Mouse (Mus musculus) urinary bladder, postnatal 4 days (tissue): ENCODE measurements at regions not wholly inside any gene's neighbourhood (a gene's known extent, or its start where the extent isn't known, plus 50 kb on each side); places are given as distances from the start of the nearest gene placed in this dataset.
"Not testable (repeated sequence)": the region's sequence is repeated elsewhere in the genome, so short reads cannot be mapped to it uniquely, and the experiment has no call there.

ENCODE experiments used
- DNase-seq, 2 experiments: peaks; one replicate each; pipeline ENCODE4 v3.0.0; 2021 to 2022; ENCODE audit warnings: low spot score in 2 of 2

DNA sequence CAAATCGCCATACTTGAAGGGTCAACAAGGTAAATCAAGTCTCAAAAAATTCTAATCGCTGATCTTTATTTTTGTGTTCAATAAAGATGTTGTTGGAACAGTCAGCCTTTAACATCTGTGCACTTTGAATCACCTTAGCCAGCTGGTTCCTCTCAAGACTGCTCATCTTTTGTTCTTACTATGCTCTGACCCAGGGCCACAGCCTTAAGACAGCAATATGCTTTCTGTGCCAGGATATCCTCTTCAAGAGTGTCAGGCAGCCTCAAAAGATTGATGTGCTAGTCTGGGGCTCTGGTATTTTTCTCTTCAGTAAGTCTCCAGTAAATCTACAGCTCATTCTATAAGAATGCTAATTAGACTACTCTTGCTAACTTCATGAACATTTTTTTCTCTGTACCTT, 199.9 kb downstream of the Dph6 start:
- no peak for DNase-seq

DNA sequence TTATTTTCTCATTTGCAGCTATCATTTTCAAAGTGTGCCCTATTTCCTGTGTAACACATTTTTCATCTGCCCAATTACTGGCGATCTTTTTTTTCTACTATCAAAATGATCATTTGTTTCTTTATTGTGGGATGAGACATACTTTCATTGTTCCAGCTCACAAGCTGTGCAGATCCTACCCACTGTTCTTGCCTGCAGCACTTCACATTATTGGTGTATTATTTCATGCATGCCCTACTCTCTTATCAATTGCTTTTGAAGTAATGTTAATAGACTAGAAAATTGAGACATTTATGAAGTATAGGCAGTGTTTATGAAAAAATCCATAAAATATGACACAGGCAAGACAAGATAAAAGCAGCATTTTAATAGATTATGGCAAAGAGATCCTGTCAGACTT, 204.6 kb downstream of the Dph6 start:
- no peak for DNase-seq

DNA sequence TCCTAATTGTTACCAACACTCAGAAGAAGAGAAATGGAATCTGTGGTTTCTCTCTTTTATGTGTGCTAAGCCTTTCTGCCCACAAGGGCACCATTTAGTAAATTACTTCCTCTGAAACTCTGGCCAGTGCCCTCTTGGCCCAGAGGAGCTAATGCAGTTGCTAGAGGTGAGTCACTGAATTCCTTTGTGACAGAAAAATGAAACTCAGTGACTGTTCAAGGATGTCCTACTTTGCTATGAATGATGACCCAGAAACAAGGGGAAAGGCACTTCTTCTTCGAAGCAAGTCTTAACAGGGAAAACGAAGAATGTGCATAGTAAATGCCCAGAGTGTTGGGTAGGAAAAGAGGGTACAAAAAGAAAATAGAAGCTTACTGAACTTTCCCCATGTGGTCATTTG, 211.0 kb downstream of the Dph6 start:
- DNase-seq: no peak

DNA sequence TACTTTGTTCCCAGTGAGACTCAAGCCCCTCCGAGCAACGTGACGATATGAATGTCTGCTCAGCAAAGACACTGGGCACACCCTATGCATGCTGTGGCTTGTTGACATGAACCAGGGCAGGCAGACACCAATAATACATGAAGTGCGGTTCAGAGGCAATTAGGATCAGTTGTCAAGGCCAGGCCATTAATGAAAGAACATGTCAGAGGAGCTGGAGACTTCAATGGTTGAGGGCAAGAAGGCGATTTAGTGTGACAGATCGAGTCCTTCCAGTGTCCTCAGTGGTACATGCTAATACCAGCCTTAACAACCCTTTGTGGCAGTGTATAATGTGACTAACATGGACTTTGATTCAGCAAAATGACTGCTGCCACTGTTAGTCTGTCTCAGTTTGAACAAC, 213.8 kb downstream of the Dph6 start:
- DNase-seq: no peak

DNA sequence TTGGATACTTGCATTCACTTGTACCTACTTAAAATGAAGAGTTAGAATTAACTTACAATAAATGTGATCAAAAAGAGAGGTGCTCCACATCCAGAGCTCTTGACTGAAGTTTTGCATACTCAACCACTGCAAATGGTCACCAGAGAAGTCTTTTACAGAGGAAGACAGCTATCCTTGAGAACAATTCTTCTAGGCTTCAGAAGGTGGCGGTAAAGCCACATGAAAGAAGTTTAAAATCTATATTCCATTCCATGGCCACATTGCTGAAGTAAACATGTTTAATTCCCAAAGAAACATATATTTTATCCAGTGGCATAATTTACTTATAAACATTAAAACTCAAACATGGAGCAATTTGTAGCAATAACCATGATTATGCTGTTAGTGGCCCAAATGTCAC, 215.1 kb downstream of the Dph6 start:
- DNase-seq: no peak

DNA sequence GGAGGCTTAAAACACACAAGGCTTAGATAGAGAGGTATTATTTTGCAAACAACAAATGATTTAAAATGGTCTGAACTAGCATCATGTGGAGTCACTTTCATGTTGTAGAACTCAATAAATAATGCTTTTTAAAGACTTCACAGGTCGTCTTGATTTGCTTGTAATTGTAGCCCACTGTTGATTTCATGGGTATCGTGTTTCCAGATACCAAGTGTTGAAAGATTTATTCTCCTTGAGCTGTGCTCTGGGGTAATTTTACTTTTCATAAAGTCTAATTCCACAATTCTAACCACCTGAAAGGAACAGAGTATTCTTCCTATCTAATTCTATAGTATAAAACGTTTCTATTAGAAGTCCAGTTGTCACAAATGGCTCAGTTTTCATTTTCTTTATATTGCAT, 216.7 kb downstream of the Dph6 start:
- DNase-seq: no peak

DNA sequence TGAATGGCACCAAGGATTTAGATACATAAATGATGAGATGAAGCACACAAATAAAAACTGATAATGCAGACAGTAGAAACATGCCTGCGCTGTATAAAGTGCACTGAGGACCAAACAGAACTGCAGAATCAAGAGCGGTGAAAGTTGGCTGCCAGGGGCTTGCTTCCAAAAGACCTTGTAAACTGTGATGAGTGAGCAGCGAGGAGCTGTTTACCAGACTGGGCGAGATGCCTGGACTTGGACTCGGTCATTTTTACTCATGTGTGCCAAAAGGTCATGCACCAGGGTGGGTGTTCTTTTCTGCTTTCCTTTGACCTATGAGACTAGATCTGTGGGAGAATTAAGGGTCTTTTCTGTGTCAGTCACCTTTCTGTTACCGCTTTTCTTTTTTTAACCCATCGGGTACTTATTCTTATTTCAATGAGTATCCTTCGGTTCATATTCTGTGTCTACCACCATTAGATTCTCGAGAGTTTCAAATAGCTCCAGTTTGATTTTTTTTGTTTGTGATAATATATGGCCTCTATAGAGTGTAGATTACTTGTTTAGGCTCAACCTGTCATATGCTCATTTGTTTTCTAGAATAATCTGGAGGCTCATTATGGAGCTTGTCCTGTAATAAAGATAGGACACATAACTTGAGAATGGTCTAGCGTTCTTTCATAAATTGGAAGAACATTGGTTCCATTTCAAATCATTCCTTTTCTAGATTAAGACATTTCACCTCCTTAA, 226.3 kb upstream of the Zfp770 start:
- DNase-seq: peak; percentile 75 to 77

DNA sequence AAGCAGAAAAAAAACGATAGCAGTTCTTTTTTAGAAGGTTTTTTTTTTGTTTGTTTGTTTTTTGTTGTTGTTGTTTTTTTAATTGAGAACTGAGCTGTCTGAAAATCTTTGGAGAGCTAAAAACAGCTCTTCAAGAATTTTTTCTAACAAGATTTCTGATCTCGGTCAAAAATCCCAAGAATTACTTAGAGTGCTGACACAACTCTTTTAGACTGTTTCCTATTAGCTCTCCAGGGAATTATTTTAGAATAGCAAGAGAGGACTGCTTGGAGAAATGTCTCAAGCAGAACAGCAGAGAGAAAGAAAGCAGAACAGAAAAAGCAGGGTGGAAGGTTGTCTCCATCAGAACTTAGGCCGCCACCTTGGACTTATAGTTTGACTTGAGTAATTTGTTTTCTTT, 218.1 kb upstream of the Zfp770 start:
- no peak for DNase-seq

DNA sequence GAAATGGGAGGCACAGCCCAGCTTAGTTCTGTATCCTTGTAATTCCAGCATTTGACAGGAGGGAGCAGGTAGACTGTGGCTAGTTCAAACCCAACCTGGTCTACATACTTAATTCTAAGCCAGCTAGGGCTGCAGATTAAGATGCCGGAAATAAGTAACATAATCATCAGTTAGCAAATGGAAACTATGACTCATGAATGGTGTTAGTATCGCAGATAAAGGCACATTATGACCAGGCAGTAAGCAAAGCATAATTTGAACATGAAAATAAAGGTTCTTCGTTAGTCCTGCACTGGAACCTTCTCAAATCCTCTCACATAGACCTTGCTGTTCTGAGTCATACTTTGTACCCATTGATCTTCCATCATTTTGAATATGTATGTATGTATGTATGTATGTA, 211.7 kb upstream of the Zfp770 start:
- DNase-seq: no peak

DNA sequence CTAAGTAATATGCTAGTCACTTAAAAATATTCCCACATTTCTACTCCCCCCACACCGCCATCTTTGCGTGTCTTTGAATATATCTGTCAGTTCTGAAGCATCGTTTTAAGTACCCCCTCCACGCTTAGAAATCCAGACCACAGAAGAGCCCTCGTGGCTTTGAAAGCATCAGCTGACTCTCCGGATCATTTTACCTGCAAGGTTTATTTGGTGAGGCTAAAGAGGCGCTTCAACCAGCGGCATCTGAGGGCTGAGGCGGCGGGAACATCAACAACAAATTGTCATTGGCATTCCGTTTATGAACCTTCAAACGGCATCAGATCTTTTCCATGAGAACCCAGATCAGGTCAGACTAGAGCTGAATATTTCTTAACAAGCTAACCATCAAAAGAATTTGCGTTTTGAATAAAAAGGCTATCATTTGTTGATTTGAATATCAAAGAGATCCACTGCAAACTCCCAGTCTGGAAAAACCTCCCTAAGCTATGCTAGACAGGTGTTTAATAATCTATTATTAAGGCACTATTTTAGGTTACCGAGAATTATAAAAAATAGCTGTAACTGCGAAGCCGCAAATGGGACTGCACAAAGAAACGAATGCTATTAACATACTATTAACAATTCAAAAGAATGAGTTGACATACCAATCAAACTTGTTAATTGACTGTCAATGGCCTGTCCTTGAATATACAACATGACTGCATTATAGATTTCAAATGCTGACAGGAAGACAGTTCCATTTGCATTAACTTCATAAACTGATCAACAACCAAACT, 210.9 kb upstream of the Zfp770 start:
- no peak for DNase-seq

DNA sequence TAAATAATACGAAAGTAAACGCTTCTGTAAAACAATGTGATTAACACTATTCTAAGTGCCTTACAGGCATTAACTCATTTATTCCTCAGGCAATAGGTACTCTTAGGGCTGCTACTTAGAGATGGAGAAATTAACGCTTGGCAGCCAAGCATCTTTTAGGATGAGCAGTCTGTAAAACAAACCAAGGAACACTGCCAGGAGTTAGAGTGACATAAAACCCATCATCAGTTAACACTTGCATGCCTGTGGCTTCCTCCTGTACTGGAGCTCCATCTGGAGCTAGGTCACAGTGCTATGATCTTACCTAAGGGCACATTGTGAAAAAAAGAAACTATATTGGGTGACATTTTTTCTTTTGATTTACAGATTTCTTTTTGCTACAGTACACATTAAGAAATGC, 209.4 kb upstream of the Zfp770 start:
- no peak for DNase-seq

DNA sequence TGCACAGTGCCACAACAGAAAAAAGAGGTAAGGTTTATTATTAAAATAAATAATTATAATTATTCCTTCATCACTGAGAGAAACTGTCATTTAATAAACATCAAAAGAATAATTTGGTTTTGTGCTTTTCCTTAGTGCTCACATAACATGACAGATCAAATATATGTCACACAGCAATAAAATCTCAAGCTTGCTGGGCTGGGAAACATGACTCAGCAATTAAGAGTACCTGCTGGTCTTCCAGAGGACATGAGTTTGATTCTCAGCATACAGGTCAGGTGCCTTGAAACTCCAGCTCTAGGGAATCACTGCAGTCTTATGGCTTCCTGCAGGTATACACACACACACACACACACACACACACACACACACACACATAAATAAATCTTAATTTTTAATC, 208.3 kb upstream of the Zfp770 start:
- no peak for DNase-seq

DNA sequence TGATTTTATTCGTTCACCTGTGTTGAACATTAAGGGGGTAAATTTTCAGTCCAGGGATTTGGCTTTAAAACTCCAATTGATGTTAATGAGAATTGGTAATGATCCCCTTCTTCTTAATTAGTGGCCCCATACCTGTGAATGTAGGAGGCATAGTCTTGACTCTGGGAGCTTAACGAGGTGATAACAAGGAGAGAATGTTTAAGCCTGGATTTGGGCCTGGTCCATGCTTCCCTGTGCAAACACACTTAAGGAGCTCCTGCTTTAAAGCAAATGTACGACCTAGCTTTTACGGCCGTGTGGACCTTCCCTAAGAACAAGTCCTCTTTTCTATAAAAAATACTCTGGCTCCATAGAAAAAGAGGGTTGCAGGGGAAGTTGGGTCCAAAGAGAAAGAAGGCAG, 206.1 kb upstream of the Zfp770 start:
- no peak for DNase-seq

DNA sequence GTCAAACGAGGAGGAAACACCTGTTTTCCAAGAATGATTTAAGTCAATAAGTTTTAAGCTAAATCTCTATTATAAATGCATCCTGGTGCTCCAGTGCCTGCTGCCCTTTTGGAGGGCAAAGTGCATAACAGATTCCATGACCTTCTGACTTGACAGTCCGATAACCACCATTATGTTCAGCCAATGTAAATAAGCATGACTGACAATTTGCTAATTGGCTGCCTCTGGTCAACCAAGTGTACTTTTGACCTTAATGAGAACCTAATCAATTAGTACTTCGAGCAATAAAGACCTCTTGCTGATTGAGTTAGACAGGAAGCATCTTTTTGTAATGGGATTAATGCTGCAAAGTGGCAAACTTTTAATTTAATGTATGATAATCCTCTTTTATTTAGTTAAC, 183.3 kb upstream of the Zfp770 start:
- DNase-seq: no peak

DNA sequence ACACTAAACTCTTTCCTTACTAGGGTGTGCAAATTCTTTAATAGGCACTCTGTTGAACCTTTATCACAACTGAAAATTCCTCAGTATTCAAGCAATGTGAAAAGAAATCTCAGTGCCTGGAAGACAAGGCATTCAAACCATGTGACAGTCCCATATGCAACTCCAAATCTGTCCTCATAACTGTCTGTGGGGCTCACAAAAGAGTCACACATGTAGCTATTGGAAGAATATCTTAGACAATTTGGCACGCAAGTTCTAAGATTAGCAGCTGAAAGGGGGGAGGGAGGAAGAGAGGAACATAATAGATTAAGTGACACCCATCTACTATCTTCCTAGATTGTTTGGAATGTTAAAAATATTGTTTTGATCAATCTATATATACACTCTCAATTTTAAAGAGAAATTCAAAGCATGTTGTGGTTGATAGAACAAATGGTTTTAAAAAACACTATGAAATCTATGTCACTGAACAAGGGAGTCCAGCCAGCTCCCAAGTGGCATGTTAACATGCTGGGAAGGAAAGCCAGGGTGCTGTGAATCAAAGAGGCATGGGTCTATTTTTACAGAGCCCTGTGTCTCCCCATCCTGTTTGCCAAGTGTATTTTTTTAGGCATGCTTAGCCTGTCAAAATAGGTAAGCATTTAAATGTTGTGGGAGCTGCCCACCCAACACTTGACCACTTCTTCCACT, 177.7 kb upstream of the Zfp770 start:
- DNase-seq: no peak

DNA sequence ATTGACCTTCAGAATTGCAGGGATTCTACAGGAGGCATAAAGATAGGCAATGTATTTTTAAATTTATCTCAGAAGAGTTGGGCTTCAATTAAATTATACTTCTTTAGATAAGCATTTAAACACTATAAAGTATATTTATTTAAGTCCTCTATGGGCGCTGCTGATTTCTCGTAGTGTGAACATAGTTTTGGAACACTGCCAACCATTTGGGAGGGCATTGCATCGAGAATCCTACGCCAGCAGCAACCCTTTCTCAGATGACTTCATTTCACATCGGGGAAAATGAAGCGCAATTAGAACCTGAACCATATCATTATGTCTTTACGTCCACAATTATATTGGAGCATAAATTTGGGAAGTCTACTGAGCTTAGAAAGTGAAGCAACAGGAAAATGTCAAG, 172.2 kb upstream of the Zfp770 start:
- DNase-seq: no peak

DNA sequence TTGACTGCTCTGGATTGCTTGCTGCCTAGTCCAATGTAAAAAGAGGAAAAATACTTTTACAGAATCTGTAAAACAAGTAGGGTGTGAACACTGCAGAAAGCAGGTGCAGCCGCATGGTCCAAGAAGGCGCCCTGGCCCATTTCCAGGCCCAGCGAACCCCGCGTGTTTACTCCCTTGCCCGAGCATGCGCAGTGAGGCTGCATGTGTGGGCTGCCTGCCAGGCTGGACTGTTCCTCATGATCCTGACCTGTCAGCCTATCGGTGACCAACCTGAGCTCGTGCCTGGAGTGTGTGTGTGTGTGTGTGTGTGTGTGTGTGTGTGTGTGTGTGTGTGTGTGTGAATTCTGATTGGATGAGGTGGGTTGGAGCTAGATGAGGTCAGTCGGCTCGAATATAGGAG, 152.6 kb upstream of the Zfp770 start:
- not testable (repeated sequence) for DNase-seq

DNA sequence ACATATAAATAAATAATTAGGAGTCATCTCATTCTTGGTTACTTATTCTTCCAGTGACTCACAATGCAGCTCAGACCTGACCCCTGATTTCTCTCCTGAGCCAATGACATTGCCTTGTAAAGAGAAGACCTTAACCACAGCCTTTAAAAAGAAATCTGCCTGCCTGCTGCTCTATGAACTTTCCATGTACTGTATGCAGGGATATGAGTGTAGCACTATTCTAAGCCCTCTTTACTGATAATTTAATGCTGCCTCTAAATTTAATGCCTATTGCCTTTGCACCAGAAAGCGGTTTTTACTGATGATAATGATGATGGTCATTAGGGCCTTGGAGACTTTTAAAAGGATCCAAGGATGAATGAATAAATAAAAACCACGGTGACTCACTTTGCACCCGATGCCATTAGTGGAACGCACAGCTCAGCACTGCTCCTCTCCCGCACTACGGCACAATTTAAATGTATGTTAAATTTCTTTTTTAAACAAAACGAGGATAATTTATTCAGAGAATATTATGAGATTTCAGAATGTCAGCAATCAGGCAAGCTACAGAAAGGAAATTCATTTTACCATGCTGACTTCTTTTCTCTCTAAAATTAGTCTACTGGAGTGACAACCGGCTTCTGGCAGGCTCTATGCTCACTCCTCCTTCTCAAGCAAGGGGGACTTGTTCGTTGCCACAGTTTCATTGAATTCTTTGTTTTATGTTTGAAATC, 139.5 kb upstream of the Zfp770 start:
- DNase-seq: no peak

DNA sequence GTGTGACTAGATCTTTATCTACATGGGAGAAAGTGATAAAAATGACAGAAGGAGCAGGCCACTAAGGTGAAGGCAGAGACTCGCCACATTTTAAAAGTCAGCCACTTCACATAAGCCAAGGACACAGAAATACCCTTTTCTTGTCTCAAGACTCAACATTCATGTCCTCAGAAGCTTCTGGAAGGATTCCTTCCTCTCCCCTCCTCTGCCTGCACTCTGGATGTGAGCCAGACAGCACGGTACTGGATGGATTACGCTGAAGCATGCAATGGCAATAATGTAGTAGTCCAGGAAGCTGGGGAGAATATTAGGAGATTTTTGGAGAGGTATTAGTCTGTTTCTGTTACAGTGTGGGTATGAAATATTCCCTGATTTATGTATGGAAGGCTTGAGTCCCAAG, 100.5 kb upstream of the Zfp770 start:
- DNase-seq: peak in 1 of 2 experiments; percentile 17

DNA sequence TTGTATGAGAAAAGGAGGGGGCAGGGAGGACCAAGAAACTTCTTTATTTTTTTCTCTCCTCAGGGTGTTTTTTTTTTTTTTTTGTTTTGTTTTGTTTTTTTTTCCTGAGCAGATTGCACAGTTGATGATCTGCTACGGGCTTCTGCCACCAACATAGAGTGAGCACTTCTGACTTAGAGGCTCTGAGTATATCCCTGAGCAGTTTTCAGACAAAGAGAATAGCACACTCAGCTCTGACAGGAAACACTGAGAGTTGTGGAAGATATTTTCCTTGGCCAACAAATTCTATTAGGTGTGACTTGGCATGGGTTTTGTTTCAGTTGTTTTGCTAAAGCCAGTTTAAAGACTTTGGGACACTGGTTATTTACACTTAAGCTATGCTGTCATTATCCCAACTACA, 93.8 kb upstream of the Zfp770 start:
- DNase-seq: no peak

DNA sequence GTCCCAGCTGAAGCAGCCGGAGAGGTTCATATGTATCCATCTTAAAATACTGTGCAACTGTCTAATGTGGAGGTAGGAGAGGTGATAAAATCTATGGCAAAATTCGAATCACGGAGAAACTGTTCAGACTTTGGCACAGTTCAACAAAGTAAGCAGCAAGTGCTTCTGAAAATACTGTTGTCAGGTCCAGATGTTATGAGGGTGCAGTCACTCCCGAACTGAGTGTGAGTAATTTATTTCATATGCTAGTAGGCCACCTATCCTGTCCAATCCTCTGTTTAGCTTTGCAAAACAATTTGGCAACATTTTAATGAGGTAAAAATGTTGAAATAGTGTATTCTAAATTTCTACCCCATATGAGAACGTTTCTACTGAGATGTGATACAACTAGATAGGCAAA, 90.1 kb upstream of the Zfp770 start:
- DNase-seq: no peak

DNA sequence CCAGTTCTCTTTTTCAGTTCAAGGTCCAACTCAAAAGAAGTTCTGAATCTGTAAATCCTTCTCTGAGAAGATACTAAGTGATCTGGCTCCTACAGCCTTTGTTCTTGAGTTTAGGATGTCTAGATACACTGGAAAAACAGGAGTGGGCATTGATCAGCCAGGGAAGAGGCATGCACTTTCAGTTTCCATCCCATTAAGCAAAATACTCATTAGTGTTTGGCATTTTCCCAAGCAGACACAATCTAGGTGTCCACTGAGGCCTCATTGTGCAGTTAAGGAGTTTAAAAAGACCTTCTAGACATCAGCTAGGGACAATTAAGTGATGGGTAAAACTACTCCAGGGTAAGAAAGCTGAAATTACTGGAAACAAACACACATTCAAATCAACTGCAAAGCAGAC, 74.3 kb upstream of the Zfp770 start:
- DNase-seq: no peak
